Comparison of ENCODE assay signal across 18 mouse cellular contexts in the genomic region with DNA sequence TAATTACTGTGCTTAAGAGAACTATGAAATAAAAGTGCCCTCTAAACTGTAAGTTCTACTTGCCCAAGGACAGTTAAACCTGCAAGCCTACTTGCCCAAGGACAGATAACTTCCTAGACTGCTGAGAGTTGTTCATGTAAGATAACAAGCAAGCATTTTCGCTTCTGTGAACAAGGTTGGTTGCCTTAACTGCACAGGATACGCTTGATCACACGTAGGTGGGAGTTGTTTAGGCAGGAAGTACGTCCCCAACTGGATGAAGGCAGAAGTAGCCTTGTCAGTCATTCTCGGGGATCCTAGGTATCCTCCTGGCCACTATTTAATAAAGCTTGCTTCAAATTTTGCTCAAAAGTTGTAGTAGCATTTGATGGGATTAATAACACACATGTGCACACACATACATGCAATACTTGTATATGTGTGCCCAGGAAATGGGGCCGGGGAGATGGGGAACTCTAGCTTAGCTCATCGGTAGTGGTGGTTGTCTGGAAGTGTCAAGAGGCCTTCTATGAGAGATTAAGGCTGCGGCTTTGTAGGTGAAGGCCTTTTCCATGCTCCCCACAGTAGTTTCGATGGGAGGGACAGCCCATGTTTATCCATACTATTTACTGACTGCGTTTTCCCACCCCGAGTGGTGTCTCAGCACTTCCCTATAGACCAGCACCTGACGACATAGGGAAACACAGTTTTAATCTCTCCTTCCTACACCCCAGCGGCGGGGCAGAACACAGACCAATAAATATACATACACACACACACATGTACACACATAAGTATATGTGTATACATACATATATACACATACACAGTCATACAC. TPM values are rescaled to one million over a fixed set of nuclear protein-coding genes. Genes with fewer than 3 reads are reported as not detected.
DNase-seq lines count a peak whose midpoint lies in the region; ATAC-seq and TF ChIP-seq lines count a peak whose summit lies in the region.
"Had no signal": no experiment of that assay in that cellular context is flagged by ENCODE, and none has a peak within 500 bp of the region (broad histone marks: within the 10 kb centered on the region; RNA-seq: fewer than 3 reads in every experiment).

No protein-coding gene starts in this region.

- peak in 1 of 2 experiments; percentile 2 for DNase-seq in spleen, adult 2 months (ENCODE audit: low read depth in 1 of 2, low spot score in 2 of 2)
- DNase-seq in spleen, postnatal 10 days (ENCODE audit: low spot score in 2 of 2): no peak
- peak; percentile 46 for DNase-seq in c-Kit-positive CD71-positive TER-119-negative erythroid progenitor cells, embryonic 14.5 days (ENCODE audit: low read depth)
- DNase-seq in thymus, postnatal 4 days: peak; percentile 31
- no peak for DNase-seq in embryo, embryonic 9.5 days (ENCODE audit: extremely low spot score)
- DNase-seq in lung, adult 18-20 months: no peak
- DNase-seq in gastrocnemius, adult 8-10 months (ENCODE audit: low spot score in 2 of 2): no peak
- DNase-seq: adrenal gland, postnatal 36 days; cerebellum, adult 8-10 months; gastrocnemius, postnatal 36 days; heart, postnatal 10 days; lung, postnatal 10 days; midbrain, embryonic 14.5 days; right cerebral cortex, adult 18-20 months had no signal

- H3K4me3 ChIP-seq in spleen, adult 2 months (ENCODE audit: extremely low read depth, insufficient read depth, insufficient read length): no peak overlapping the region
- H3K4me3 ChIP-seq: embryonic facial prominence, embryonic 13.5 days; neural tube, embryonic 13.5 days had no signal

- 0 out of 2 replicates have a peak overlapping the region, but pooled peaks have one; percentile 5 for H3K27ac ChIP-seq in spleen, adult 2 months (ENCODE audit: insufficient read depth, low read length)
- H3K27ac ChIP-seq: embryonic facial prominence, embryonic 13.5 days; neural tube, embryonic 13.5 days had no signal

- TF ChIP-seq POLR2A in spleen, adult 2 months (IDR thresholded peaks at IDR 0.05; ENCODE audit: low read depth, low read length): no peak

- H3K27me3 ChIP-seq in spleen, adult 2 months (ENCODE audit: control insufficient read depth, insufficient read depth, low read length): no peaks in the 10 kb centered on the region
- H3K27me3 ChIP-seq: embryonic facial prominence, embryonic 13.5 days; neural tube, embryonic 13.5 days had no signal

- TF ChIP-seq CTCF in spleen, adult 2 months (IDR thresholded peaks at IDR 0.05; ENCODE audit: extremely low read depth, insufficient read depth, insufficient read length, insufficient replicate concordance): no peak

- peak; percentile 80 for ATAC-seq in megakaryocyte progenitor cell, adult 5-6 weeks (replicated peaks; ENCODE audit: poor library complexity)
- ATAC-seq: forebrain, embryonic 14.5 days had no signal

- peaks cover 20% of the 10 kb centered on the region for H3K4me1 ChIP-seq in spleen, adult 2 months (ENCODE audit: control insufficient read depth, insufficient read depth, insufficient read length)
- H3K4me1 ChIP-seq: neural tube, embryonic 13.5 days had no signal

- no peaks in the 10 kb centered on the region for H3K36me3 ChIP-seq in spleen, adult 2 months (ENCODE audit: control insufficient read depth, insufficient read depth, low read length)
- H3K36me3 ChIP-seq: embryonic facial prominence, embryonic 13.5 days; neural tube, embryonic 13.5 days had no signal

- 50% methylated on average over 14 of the region's 14 CpGs for WGBS in spleen, adult 2 months

RNA-seq across cellular contexts. Expression of a gene that starts 21.0 kb away (rescaled TPM):
- 103 and 113 TPM in 2 replicates for polyA plus RNA-seq in spleen, adult 2 months (2012; rRNA removed)
- 374 and 478 TPM in 2 replicates for total RNA-seq in megakaryocyte progenitor cell, adult 5-6 weeks (2015)
- total RNA-seq in megakaryocyte progenitor cell, adult 5-6 weeks (2017): 73.6 and 82.8 TPM in 2 replicates
- total RNA-seq in gastrocnemius, adult 8-10 months (2022): 1 to 10 TPM; 3.2 to 6.8 (median 5.2) TPM

Comparison
In these comparisons a context has a peak if more than half of its experiments do, and no peak if none do; other contexts are left out.
1. DNase-seq: peak in c-Kit-positive CD71-positive TER-119-negative erythroid progenitor cells, embryonic 14.5 days (single experiment) and thymus, postnatal 4 days (single experiment); none in spleen, postnatal 10 days (0 of 2), embryo, embryonic 9.5 days (single experiment), lung, adult 18-20 months (0 of 2) and gastrocnemius, adult 8-10 months (0 of 2).
2. RNA of a gene that starts 21.0 kb away (total RNA-seq): 73.6 to 478 TPM in megakaryocyte progenitor cell, adult 5-6 weeks; 3.2 to 6.8 TPM in gastrocnemius, adult 8-10 months; every median in the first group is over 4 times any median in the second.